Mouse (Mus musculus) cerebellum, postnatal 25 days (tissue): ENCODE results near the gene Slc6a14.

Experiments
- DNase-seq, 2 experiments: peaks; one replicate each; pipeline ENCODE4 v3.0.0; 2021; ENCODE audit warnings: mixed read lengths in 2 of 2

Slc6a14 gene

DNA sequence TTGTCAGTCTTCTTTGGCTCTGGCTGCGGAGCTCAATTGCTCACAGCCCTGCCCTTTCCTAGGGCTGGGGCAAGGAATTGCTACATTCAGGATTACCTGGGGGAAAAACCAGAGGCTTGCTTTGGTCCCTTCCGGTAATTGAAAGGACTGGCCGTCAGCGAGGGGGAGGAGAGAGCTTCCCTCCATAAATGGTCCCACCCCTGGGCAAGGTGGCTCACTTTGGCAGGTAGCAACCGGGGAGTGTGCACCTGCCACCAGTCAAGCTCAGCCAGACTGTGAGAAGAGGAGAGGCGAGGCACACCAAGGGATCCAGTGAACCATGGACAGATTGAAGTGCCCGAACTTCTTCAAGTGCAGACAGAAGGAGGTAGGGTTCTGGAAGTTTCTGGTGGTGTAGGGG lies at the start of gene Slc6a14:
Gene Slc6a14, plus strand, starts transcription at position 68 of the 400 bp plus-strand sequence.
- no peak for DNase-seq

DNA sequence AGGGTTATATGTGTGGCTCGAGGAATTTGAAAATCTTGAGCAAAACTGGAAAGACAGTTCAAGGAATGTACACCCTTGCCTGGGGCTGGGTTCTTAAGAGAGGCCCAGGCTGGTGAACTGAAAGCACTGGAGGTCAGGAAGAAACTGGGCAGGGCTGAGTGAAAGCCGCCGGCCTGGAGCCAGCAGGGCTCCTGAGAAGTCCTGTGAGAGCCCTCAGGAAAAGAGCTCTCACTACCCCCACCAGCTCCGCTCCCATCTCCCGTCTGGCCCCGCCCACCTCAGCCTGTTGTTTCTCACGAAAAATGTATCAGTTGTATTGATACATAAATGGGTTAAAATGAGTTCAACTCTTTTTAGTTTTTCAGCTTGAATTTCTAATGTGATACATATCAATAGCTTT lies 43.8 kb upstream of the Slc6a14 start:
- DNase-seq = no peak

DNA sequence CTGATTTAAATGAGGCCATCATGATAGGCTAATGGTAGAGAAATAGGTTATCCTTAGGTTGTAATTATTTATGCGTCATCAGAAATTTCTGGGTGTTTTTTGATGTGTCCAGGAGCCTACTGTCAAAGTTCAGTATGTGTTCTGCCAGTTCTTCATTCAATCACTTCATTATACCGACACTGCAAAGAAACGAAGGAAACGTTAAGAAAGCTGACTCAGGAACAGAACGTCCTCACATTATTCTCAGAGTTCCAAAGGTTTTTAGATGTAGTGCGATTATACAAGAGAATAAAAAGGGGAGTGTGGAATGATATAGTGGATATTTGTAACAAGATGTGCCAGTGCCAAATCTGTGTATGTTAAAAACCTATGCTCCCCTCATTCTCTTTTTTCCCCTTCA lies 19.5 kb upstream of the Slc6a14 start:
- no peak for DNase-seq

DNA sequence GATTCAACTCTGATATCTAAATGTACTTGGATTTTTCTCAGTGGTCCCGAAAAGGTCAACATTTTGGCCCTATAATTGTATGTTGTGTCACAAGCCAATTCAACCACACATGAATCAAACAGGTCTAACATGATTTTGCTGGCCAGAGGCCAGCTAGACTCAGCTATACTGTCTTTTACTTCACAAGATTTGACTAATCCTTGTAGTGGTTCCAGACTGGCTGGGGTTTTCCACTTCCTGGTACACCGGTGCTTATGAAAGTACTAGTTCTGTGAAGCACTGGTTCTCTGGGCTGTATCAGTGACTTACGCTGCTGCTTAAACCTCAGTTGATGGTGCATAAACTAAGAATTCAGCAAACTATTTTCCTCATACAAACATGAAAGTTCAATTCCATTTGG lies 19.0 kb upstream of the Slc6a14 start:
- DNase-seq = no peak

DNA sequence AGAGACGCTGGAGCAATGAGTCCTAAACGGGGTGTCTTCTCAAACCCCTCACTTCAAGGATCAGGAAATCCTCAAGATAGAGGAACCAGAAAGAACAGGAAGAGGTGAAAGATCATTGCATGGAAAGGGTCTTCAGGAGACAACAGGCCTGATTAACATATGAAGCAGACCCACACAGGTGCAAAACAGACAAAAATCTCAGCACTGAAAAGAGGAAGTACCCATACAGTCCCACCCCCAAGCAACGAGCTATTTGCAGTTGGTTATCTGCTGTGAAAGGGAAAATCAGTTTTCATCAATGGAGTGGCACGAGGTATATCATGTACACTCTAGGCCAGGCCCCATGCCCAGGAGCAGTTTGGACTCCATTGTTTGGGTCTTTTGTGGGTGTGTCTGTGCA lies 13.1 kb upstream of the Slc6a14 start:
- no peak for DNase-seq

DNA sequence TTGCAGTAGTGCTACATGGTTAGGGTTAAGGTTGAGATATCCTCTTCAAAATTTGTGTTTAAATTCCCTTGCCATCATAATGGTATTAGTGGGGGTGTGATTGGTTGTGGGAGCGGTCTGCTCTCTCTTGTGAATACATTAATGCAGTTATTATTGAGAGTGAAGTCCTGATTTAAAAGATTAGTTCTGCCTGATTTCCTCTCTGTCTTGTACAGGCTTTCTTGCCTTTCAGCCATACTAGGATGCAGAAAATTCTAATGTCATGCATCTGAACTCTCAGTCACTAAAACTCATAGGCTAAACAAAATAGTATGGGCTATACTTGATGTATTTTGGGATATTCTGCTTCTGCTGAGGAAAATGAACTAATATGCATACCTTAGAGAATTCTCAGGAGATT lies 10.2 kb upstream of the Slc6a14 start:
- DNase-seq = no peak

DNA sequence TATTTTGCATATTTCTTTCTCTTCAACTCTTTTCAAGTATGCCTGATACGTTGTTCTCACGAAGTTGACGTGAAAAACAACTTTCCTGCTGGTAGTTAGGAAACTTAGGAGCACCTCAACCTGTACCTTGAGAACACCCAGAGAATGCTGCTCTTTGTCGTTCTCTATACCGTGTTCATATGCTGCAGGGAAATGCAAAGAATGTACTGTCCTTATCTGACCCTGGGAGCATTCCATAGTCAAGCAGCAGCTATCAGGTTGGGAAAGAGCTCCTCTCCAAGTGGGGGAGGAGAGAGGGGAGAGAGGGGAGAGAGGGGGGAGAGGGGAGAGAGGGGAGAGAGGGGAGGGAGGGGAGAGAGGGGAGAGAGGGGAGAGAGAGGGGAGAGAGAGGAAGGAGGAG lies 597 bp downstream of the Slc6a14 start:
- DNase-seq = no peak

DNA sequence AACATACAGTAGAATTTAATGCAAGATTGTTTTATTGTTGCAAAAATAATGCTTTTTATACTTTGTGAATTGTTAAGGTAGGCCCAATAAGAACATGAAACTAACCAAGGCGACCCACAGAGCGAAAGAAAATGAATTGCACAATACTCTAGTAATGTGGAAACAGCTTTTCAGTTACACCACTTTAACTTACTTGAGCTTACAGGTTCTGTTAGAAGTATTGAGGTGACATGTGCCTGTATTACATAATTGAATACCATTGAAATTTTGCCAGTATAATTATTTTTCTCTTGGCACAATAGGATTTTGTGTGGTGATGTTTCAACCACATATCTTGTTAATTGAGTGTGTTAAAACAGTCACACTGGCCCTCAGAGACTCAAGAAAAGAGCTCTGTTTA lies 2.2 kb downstream of the Slc6a14 start:
- DNase-seq = no peak

DNA sequence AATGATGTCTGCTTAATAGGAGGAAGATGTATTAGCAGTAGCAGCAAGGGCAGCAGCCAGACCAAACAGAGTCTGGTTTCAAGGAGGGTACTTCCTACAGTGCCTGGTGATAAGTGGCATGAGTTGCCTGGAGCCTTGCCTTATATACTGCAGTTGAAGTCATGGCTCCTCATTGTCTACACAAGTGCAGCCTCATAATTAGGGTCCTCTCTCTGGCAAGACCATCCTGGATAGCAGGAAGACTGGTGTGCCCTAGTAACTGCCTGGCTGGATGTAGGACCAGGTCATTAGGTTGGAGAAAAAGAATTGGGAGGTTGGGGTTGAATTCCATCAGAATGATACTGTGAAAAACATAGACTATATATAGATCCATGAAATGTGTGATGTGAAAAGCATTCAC lies 30.3 kb downstream of the Slc6a14 start, which contains the start of gene Gm28269:
Gene Gm28269, minus strand, starts transcription at position 101 of the 400 bp plus-strand sequence.
- no peak for DNase-seq
